Mouse (Mus musculus): ENCODE measurements around the gene Prkar1b.

- TF ChIP-seq CTCF (IDR thresholded peaks at IDR 0.05; ENCODE audit: control insufficient read depth, insufficient read depth, insufficient replicate concordance, low read depth, low read length), result no peak
- no peak for TF ChIP-seq POLR2A (IDR thresholded peaks at IDR 0.05; ENCODE audit: control insufficient read depth, low read depth, low read length)
Measured at GRCm38 (mm10) chr5:138987994-138988393, 161.8 kb downstream of the Prkar1b start.

Data from testis, adult 2 months (tissue).